Mouse (Mus musculus) splenic B cell, adult 2 months (primary cell): ENCODE measurements at regions not wholly inside any gene's neighbourhood (a gene's known extent, or its start where the extent isn't known, plus 50 kb on each side); places are given as distances from the start of the nearest gene placed in this dataset.

Experiments used
- DNase-seq: peaks from one replicate; pipeline ENCODE4 v3.0.0-alpha.2; 2011; ENCODE audit warnings: low read depth, low spot score
- H3K27me3 ChIP-seq: 2 replicates; pipeline ENCODE4 v1.6.1; 2012; ENCODE audit warnings: mild to moderate bottlenecking, low read length, moderate library complexity, mixed read lengths; ENCODE audit not compliant: control insufficient read depth, poor library complexity, insufficient read depth, severe bottlenecking
- H3K36me3 ChIP-seq: 2 replicates; pipeline ENCODE4 v1.6.1; 2012; ENCODE audit warnings: mild to moderate bottlenecking, low read length, moderate library complexity, mixed read lengths; ENCODE audit not compliant: control insufficient read depth, poor library complexity, insufficient read depth, severe bottlenecking

- Histone ChIP-seq H3K27me3 (no peaks in the 10 kb centered on the region), H3K36me3 (no peaks in the 10 kb centered on the region)
- DNase-seq: no peak
Observed at GRCm38 (mm10) chr1:57606060-57606683, 167.8 kb upstream of the Spats2l start.

GRCm38 (mm10) chr1:57607026-57607425 lies 166.9 kb upstream of the Spats2l start:
- no peak for DNase-seq
- H3K36me3 ChIP-seq: no peaks in the 10 kb centered on the region
- H3K27me3 ChIP-seq: no peaks in the 10 kb centered on the region

GRCm38 (mm10) chr1:57607626-57608422 lies 166.1 kb upstream of the Spats2l start:
- Histone ChIP-seq H3K27me3 (no peaks in the 10 kb centered on the region), H3K36me3 (no peaks in the 10 kb centered on the region)
- no peak for DNase-seq

GRCm38 (mm10) chr1:57608423-57608679 lies 165.6 kb upstream of the Spats2l start:
- DNase-seq: no peak
- Histone ChIP-seq H3K27me3 (no peaks in the 10 kb centered on the region), H3K36me3 (no peaks in the 10 kb centered on the region)

- no peak for DNase-seq
- Histone ChIP-seq H3K36me3 (no peaks in the 10 kb centered on the region), H3K27me3 (no peaks in the 10 kb centered on the region)
Observed at GRCm38 (mm10) chr1:57609307-57609706, 164.7 kb upstream of the Spats2l start.

GRCm38 (mm10) chr1:57612171-57612570 lies 161.8 kb upstream of the Spats2l start:
- Histone ChIP-seq H3K36me3 (no peaks in the 10 kb centered on the region), H3K27me3 (no peaks in the 10 kb centered on the region)
- DNase-seq: no peak

GRCm38 (mm10) chr1:57612931-57613804 lies 160.8 kb upstream of the Spats2l start:
- DNase-seq: no peak
- Histone ChIP-seq H3K27me3 (no peaks in the 10 kb centered on the region), H3K36me3 (no peaks in the 10 kb centered on the region)

GRCm38 (mm10) chr1:57615155-57615554 lies 158.8 kb upstream of the Spats2l start:
- H3K36me3 ChIP-seq: no peaks in the 10 kb centered on the region
- DNase-seq: no peak
- no peaks in the 10 kb centered on the region for H3K27me3 ChIP-seq

GRCm38 (mm10) chr1:57617316-57617715 lies 156.6 kb upstream of the Spats2l start:
- Histone ChIP-seq H3K36me3 (no peaks in the 10 kb centered on the region), H3K27me3 (no peaks in the 10 kb centered on the region)
- DNase-seq: no peak

GRCm38 (mm10) chr1:57622561-57622960 lies 151.4 kb upstream of the Spats2l start:
- DNase-seq: no peak
- Histone ChIP-seq H3K36me3 (no peaks in the 10 kb centered on the region), H3K27me3 (no peaks in the 10 kb centered on the region)

- no peak for DNase-seq
- no peaks in the 10 kb centered on the region for H3K36me3 ChIP-seq
- H3K27me3 ChIP-seq: no peaks in the 10 kb centered on the region
Observed at GRCm38 (mm10) chr1:57633986-57634385, 140.0 kb upstream of the Spats2l start.

- Histone ChIP-seq H3K27me3 (no peaks in the 10 kb centered on the region), H3K36me3 (no peaks in the 10 kb centered on the region)
- no peak for DNase-seq
Observed at GRCm38 (mm10) chr1:57642131-57642530, 131.8 kb upstream of the Spats2l start.

- no peaks in the 10 kb centered on the region for H3K27me3 ChIP-seq
- DNase-seq: no peak
- no peaks in the 10 kb centered on the region for H3K36me3 ChIP-seq
Observed at GRCm38 (mm10) chr1:57643466-57644097, 130.4 kb upstream of the Spats2l start.

- Histone ChIP-seq H3K27me3 (no peaks in the 10 kb centered on the region), H3K36me3 (no peaks in the 10 kb centered on the region)
- no peak for DNase-seq
Observed at GRCm38 (mm10) chr1:57664962-57665361, 109.0 kb upstream of the Spats2l start.

- DNase-seq: no peak
- Histone ChIP-seq H3K36me3 (no peaks in the 10 kb centered on the region), H3K27me3 (no peaks in the 10 kb centered on the region)
Observed at GRCm38 (mm10) chr1:57665724-57666123, 108.2 kb upstream of the Spats2l start.
